Mouse (Mus musculus) small intestine, adult 2 months (tissue): ENCODE results near the gene Fkbp11.

Experiments used
- CTCF ChIP-seq: fragments of 200-500 bp; IDR thresholded peaks from 2 replicates; pipeline ENCODE4 v1.5.1; 2012; ENCODE audit warnings: low read depth, mild to moderate bottlenecking, control low read depth, inconsistent platforms, low read length, moderate library complexity, mixed read lengths; ENCODE audit not compliant: insufficient replicate concordance, insufficient read length; ENCODE audit errors: extremely low read depth
- POLR2A ChIP-seq: fragments of 200-500 bp; IDR thresholded peaks from 2 replicates; pipeline ENCODE4 v1.6.1; 2012; ENCODE audit warnings: low read depth, mild to moderate bottlenecking, control low read depth, inconsistent platforms, low read length, moderate library complexity

GRCm38 (mm10) chr15:98772511-98773211 is 44.7 kb upstream of the Fkbp11 start:
- no peak for TF ChIP-seq CTCF
- TF ChIP-seq POLR2A, result no peak
